Mouse (Mus musculus) olfactory bulb, adult 2 months (tissue): ENCODE results near the gene Cyp4f39. TPM values are rescaled to one million over a fixed set of nuclear protein-coding genes. Genes with fewer than 3 reads are reported as not detected.
"Not testable (repeated sequence)": the region's sequence is repeated elsewhere in the genome, so short reads cannot be mapped to it uniquely, and the experiment has no call there.

Experiments used
- H3K27ac ChIP-seq: fragments of 200-500 bp; 2 replicates; pipeline ENCODE4 v1.5.1; 2012; ENCODE audit warnings: low read depth, low read length; ENCODE audit not compliant: insufficient read depth
- H3K4me1 ChIP-seq: fragments of 200-500 bp; 2 replicates; pipeline ENCODE4 v1.6.1; 2012; ENCODE audit warnings: low read length; ENCODE audit not compliant: control insufficient read depth, insufficient read depth
- H3K4me3 ChIP-seq: fragments of 200-500 bp; 2 replicates; pipeline ENCODE4 v1.5.1; 2012; ENCODE audit warnings: mild to moderate bottlenecking, low read depth, low read length, moderate library complexity; ENCODE audit not compliant: insufficient read depth
- CTCF ChIP-seq: fragments of 200-500 bp; IDR thresholded peaks from 2 replicates; pipeline ENCODE4 v1.5.1; 2012; ENCODE audit warnings: low read depth, mild to moderate bottlenecking, low read length, moderate library complexity; ENCODE audit not compliant: insufficient read depth
- POLR2A ChIP-seq: fragments of 200-500 bp; IDR thresholded peaks from 2 replicates; pipeline ENCODE4 v1.6.1; 2012; ENCODE audit warnings: mild to moderate bottlenecking, low read depth, low read length, moderate library complexity; ENCODE audit not compliant: insufficient read depth
- WGBS: fragments of 180-500 bp; shearing (Covaris S2); methylation state at CpG from one replicate; pipeline ENCODE4 v1.1.7; 2018; 5-methylcytosine and 5-hydroxymethylcytosine counted together
- polyA plus RNA-seq: library from polyadenylated mRNA; stranded (reverse); fragments of >200 nt; gene quantifications from 2 replicates; pipeline ENCODE4 v1.2.4, GENCODE M21; 2012; ENCODE audit warnings: low replicate concordance; ENCODE audit not compliant: missing spikeins, insufficient read depth, insufficient read length

Cyp4f39 gene
- polyA plus RNA-seq, 1 experiment = not detected

GRCm38 (mm10) chr17:32483200-32483599, 30.7 kb downstream of the Cyp4f39 start:
- TF ChIP-seq CTCF = peak; percentile 45; the same call in 1 of the 2 replicates
- TF ChIP-seq POLR2A = no peak
- 14% methylated on average over 18 of the region's 18 CpGs for WGBS
- no peak overlapping the region for H3K27ac ChIP-seq

GRCm38 (mm10) chr17:32492349-32492980, 39.9 kb downstream of the Cyp4f39 start:
- Histone ChIP-seq H3K27ac (no peak overlapping the region), H3K4me3 (peak overlapping the region; percentile 27), H3K4me1 (no peaks in the 10 kb centered on the region; the same call in 1 of the 2 replicates)
- TF ChIP-seq CTCF = no peak
- no peak for TF ChIP-seq POLR2A
- 14% methylated on average over 30 of the region's 30 CpGs for WGBS

More at GRCm38 (mm10) chr17:32483200-32483599, 30.7 kb downstream of the Cyp4f39 start:
- peaks cover 3% of the 10 kb centered on the region; the same call in 1 of the 2 replicates for H3K4me1 ChIP-seq
- H3K4me3 ChIP-seq = peak overlapping the region; percentile 15

GRCm38 (mm10) chr17:32494601-32495000, 42.1 kb downstream of the Cyp4f39 start:
- 70% methylated on average over 1 of the region's 1 CpGs for WGBS
- H3K27ac ChIP-seq = no peak overlapping the region
- TF ChIP-seq CTCF (no peak), POLR2A (no peak)
- no peak overlapping the region for H3K4me3 ChIP-seq
- no peaks in the 10 kb centered on the region; the same call in 1 of the 2 replicates for H3K4me1 ChIP-seq

- H3K4me3 ChIP-seq, H3K4me1 ChIP-seq, H3K27ac ChIP-seq: not testable (repeated sequence)
- 72% methylated on average over 4 of the region's 4 CpGs for WGBS
Observed at GRCm38 (mm10) chr17:32500511-32500910, 48.0 kb downstream of the Cyp4f39 start.

- Histone ChIP-seq H3K4me1 (no peaks in the 10 kb centered on the region), H3K27ac (no peak overlapping the region), H3K4me3 (no peak overlapping the region)
- TF ChIP-seq POLR2A (no peak), CTCF (no peak)
- 38% methylated on average over 3 of the region's 3 CpGs for WGBS
Observed at GRCm38 (mm10) chr17:32501051-32501450, 48.5 kb downstream of the Cyp4f39 start.

GRCm38 (mm10) chr17:32503111-32503510, 50.6 kb downstream of the Cyp4f39 start:
- 93% methylated on average over 2 of the region's 2 CpGs for WGBS
- Histone ChIP-seq H3K27ac (no peak overlapping the region), H3K4me1 (0 out of 2 replicates have a peak, but pooled peaks cover 4% of the 10 kb centered on the region), H3K4me3 (no peak overlapping the region)
- TF ChIP-seq POLR2A (no peak), CTCF (no peak)

- Histone ChIP-seq H3K4me3 (peak within 1 kb of the TSS; percentile 39), H3K4me1 (0 out of 2 replicates have a peak, but pooled peaks cover 4% of the 10 kb centered on the region), H3K27ac (peak within 1 kb of the TSS; percentile 29; the same call in 1 of the 2 replicates)
- TF ChIP-seq POLR2A (no peak), CTCF (no peak)
- WGBS = 11% methylated on average over 30 of the region's 30 CpGs
Observed at GRCm38 (mm10) chr17:32505851-32506728, 53.6 kb downstream of the Cyp4f39 start, which contains the start of gene Cyp4f17. Cyp4f17 (plus strand) TSS chr17:32506050.

- H3K4me3 ChIP-seq = peak overlapping the region; percentile 39
- 47% methylated on average over 9 of the region's 9 CpGs for WGBS
Observed at GRCm38 (mm10) chr17:32506729-32507245, 54.3 kb downstream of the Cyp4f39 start.

More at GRCm38 (mm10) chr17:32506729-32507245, 54.3 kb downstream of the Cyp4f39 start:
- 0 out of 2 replicates have a peak, but pooled peaks cover 4% of the 10 kb centered on the region for H3K4me1 ChIP-seq
- no peak for TF ChIP-seq CTCF
- TF ChIP-seq POLR2A = no peak
- peak overlapping the region; percentile 29; the same call in 1 of the 2 replicates for H3K27ac ChIP-seq
